Mouse (Mus musculus): ENCODE measurements at regions not wholly inside any gene's neighbourhood (a gene's known extent, or its start where the extent isn't known, plus 50 kb on each side); places are given as distances from the start of the nearest gene placed in this dataset.

DNA sequence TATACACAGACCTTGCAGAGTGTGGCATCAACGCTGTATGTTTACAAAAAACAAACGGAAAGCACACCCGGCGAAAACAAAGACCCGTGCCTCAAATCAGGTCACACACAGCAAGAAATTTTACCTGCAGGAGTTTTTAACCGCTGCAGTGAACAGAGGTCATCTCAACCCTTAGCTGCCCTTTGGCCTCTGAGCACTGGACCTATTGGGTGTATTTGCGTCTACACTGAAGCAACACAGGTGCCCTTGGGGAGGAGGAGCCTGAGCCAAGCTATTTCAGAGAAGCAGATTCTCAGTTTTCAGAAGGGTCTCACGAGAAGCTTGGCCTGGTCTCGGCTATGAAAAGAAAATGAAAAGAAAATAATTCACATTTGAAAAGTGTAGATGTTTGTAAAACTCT lies 412.1 kb upstream of the Atp11b start:
- Histone ChIP-seq H3K4me3 (replicated peaks in 1 of 3; ENCODE audit: low read depth in 2 of 3, low read length in 2 of 3, poor library complexity in 1 of 3) (no peak overlapping the region), H3K9me3 (replicated peaks; ENCODE audit: low read length) (no peaks in the 10 kb centered on the region), H3K4me2 (ENCODE audit: insufficient read depth, low read depth, poor library complexity, severe bottlenecking) (no peak overlapping the region), H3K36me3 (replicated peaks in 1 of 2; ENCODE audit: control insufficient read depth in 1 of 2, insufficient read depth in 1 of 2, low read length in 1 of 2) (no peaks in the 10 kb centered on the region), H3K27ac (ENCODE audit: insufficient read depth, low read depth) (no peak overlapping the region), H3K4me1 (ENCODE audit: control insufficient read depth in 1 of 2, insufficient read depth in 2 of 2) (peaks cover 0 to 3% of the 10 kb centered on the region in 2 experiments; a peak in 2 of 4 replicates), H3K27me3 (replicated peaks) (no peaks in the 10 kb centered on the region), H3K79me2 (replicated peaks; ENCODE audit: control insufficient read depth, extremely low read depth, insufficient read depth, poor library complexity, severe bottlenecking) (no peaks in the 10 kb centered on the region), H3K9ac (ENCODE audit: insufficient read depth, low read depth) (no peak overlapping the region)
- dilution Hi-C loops (cut with MboI; ENCODE audit: extremely low pct_ligation_motif_present, extremely low pct_unique_long_range_greater_than_20kb, low sequenced_read_pairs) (no loop called here), in situ Hi-C loops (cut with MboI; ENCODE audit: low pct_ligation_motif_present, low pct_unique_long_range_greater_than_20kb, low sequenced_read_pairs) (no loop called here)
- DNase-seq (ENCODE audit: extremely low read depth) = no peak
- TF ChIP-seq EP300 (IDR thresholded peaks at IDR 0.05; ENCODE audit: low read length) (no peak), NRF1 (IDR thresholded peaks at IDR 0.05; ENCODE audit: low read depth, low read length) (no peak), BHLHE40 (IDR thresholded peaks at IDR 0.05; ENCODE audit: low read depth, low read length) (no peak), TCF12 (IDR thresholded peaks at IDR 0.05; ENCODE audit: low read depth, low read length) (no peak), GABPA (IDR thresholded peaks at IDR 0.05; ENCODE audit: insufficient replicate concordance, low read depth, low read length) (no peak), JUN (IDR thresholded peaks at IDR 0.05; ENCODE audit: insufficient read depth, low read depth, low read length) (no peak), KAT2A (IDR thresholded peaks at IDR 0.05; ENCODE audit: insufficient replicate concordance, low read length) (no peak), IRF4 (IDR thresholded peaks at IDR 0.05; ENCODE audit: low read depth, low read length) (no peak), PAX5 (IDR thresholded peaks at IDR 0.05; ENCODE audit: low read length) (no peak), USF2 (conservative IDR thresholded peaks at IDR 0.05; ENCODE audit: low read depth, low read length) (no peak), UBTF (IDR thresholded peaks at IDR 0.05; ENCODE audit: low read depth, low read length) (no peak)

GRCm38 (mm10) chr3:35342584-35342983 lies 411.3 kb upstream of the Atp11b start:
- no peak overlapping the region for H3K4me3 ChIP-seq (replicated peaks in 1 of 3; ENCODE audit: low read depth in 2 of 3, low read length in 2 of 3, poor library complexity in 1 of 3)
- H3K4me1 ChIP-seq (ENCODE audit: control insufficient read depth in 1 of 2, insufficient read depth in 2 of 2) = peaks cover 0 to 3% of the 10 kb centered on the region in 2 experiments; a peak in 3 of 4 replicates
- no peak for DNase-seq (ENCODE audit: extremely low read depth)
- in situ Hi-C loops (cut with MboI; ENCODE audit: low pct_ligation_motif_present, low pct_unique_long_range_greater_than_20kb, low sequenced_read_pairs) (no loop called here), dilution Hi-C loops (cut with MboI; ENCODE audit: extremely low pct_ligation_motif_present, extremely low pct_unique_long_range_greater_than_20kb, low sequenced_read_pairs) (no loop called here)
- no peak overlapping the region for H3K4me2 ChIP-seq (ENCODE audit: insufficient read depth, low read depth, poor library complexity, severe bottlenecking)
- no peak overlapping the region for H3K27ac ChIP-seq (ENCODE audit: insufficient read depth, low read depth)
- H3K79me2 ChIP-seq (replicated peaks; ENCODE audit: control insufficient read depth, extremely low read depth, insufficient read depth, poor library complexity, severe bottlenecking) = no peaks in the 10 kb centered on the region
- H3K9me3 ChIP-seq (replicated peaks; ENCODE audit: low read length) = no peaks in the 10 kb centered on the region
- H3K27me3 ChIP-seq (replicated peaks) = no peaks in the 10 kb centered on the region
- H3K36me3 ChIP-seq (replicated peaks in 1 of 2; ENCODE audit: control insufficient read depth in 1 of 2, insufficient read depth in 1 of 2, low read length in 1 of 2) = no peaks in the 10 kb centered on the region
- no peak overlapping the region for H3K9ac ChIP-seq (ENCODE audit: insufficient read depth, low read depth)
- TF ChIP-seq NRF1 (IDR thresholded peaks at IDR 0.05; ENCODE audit: low read depth, low read length) (no peak), IRF4 (IDR thresholded peaks at IDR 0.05; ENCODE audit: low read depth, low read length) (no peak), SMC3 (IDR thresholded peaks at IDR 0.05; ENCODE audit: low read depth, low read length) (no peak), ZKSCAN1 (IDR thresholded peaks at IDR 0.05; ENCODE audit: borderline replicate concordance, low read depth, low read length) (no peak), BHLHE40 (IDR thresholded peaks at IDR 0.05; ENCODE audit: low read depth, low read length) (no peak), MXI1 (IDR thresholded peaks at IDR 0.05; ENCODE audit: low read depth, low read length) (no peak), TCF12 (IDR thresholded peaks at IDR 0.05; ENCODE audit: low read depth, low read length) (no peak), ETS1 (conservative IDR thresholded peaks at IDR 0.05; ENCODE audit: low read depth, low read length) (no peak), HCFC1 (IDR thresholded peaks at IDR 0.05; ENCODE audit: low read depth, low read length) (no peak), JUND (conservative IDR thresholded peaks at IDR 0.05; ENCODE audit: low read depth, low read length) (no peak), CHD1 (IDR thresholded peaks at IDR 0.05; ENCODE audit: low read depth, low read length) (no peak), ZMIZ1 (IDR thresholded peaks at IDR 0.05; ENCODE audit: low read depth, low read length) (no peak)

Data from CH12.LX (cell line).